Comparison of ENCODE assay signal across 8 mouse cellular contexts in genomic region chrX:20290715-20291114, GRCm38 (mm10). TPM values are rescaled to one million over a fixed set of nuclear protein-coding genes. Genes with fewer than 3 reads are reported as not detected.
DNase-seq lines count a peak whose midpoint lies in the region; ATAC-seq and TF ChIP-seq lines count a peak whose summit lies in the region.

No protein-coding gene starts in this region.

- peaks cover 5% of the 10 kb centered on the region; the same call in 1 of the 2 replicates for H3K4me1 ChIP-seq in spleen, adult 2 months (ENCODE audit: control insufficient read depth, insufficient read depth, insufficient read length)
- H3K4me1 ChIP-seq in hindbrain, embryonic 16.5 days (ENCODE audit: control insufficient read depth, insufficient read depth, low read depth, low read length): no peaks in the 10 kb centered on the region
- no peaks in the 10 kb centered on the region for H3K4me1 ChIP-seq in midbrain, embryonic 16.5 days (ENCODE audit: control insufficient read depth, insufficient read depth, low read length)

- peak; percentile 0 for DNase-seq in embryo, embryonic 9.5 days (ENCODE audit: extremely low spot score)
- DNase-seq in embryo, embryonic 10.5 days (ENCODE audit: low spot score): no peak
- DNase-seq in spleen, adult 2 months (ENCODE audit: low read depth in 1 of 2, low spot score in 2 of 2): peak in 1 of 2 experiments; percentile 30
- no peak for DNase-seq in spleen, postnatal 4 days (ENCODE audit: low spot score in 2 of 2)
- DNase-seq in frontal cortex, adult 2 months (ENCODE audit: extremely low spot score in 1 of 2, low spot score in 1 of 2): no peak
- DNase-seq in ovary, postnatal 10 days (ENCODE audit: low spot score): no peak

- no peak for TF ChIP-seq POLR2A in spleen, adult 2 months (IDR thresholded peaks at IDR 0.05; ENCODE audit: low read depth, low read length)

- TF ChIP-seq CTCF in spleen, adult 2 months (IDR thresholded peaks at IDR 0.05; ENCODE audit: extremely low read depth, insufficient read depth, insufficient read length, insufficient replicate concordance): no peak

- peak overlapping the region; percentile 86 for H3K4me3 ChIP-seq in spleen, adult 2 months (ENCODE audit: extremely low read depth, insufficient read depth, insufficient read length)
- peak overlapping the region; percentile 66 for H3K4me3 ChIP-seq in hindbrain, embryonic 16.5 days (ENCODE audit: low read length)
- H3K4me3 ChIP-seq in midbrain, embryonic 16.5 days (ENCODE audit: low read depth, low read length): peak overlapping the region; percentile 66

- WGBS in spleen, adult 2 months: 20% methylated on average over 5 of the region's 5 CpGs
- WGBS in hindbrain, embryonic 16.5 days: 24% methylated on average over 5 of the region's 5 CpGs
- WGBS in midbrain, embryonic 16.5 days: 17% methylated on average over 5 of the region's 5 CpGs

- H3K9ac ChIP-seq in hindbrain, embryonic 16.5 days (ENCODE audit: low read depth, low read length): peak overlapping the region; percentile 74
- peak overlapping the region; percentile 84 for H3K9ac ChIP-seq in midbrain, embryonic 16.5 days (ENCODE audit: low read depth, low read length)

- no peaks in the 10 kb centered on the region for H3K36me3 ChIP-seq in spleen, adult 2 months (ENCODE audit: control insufficient read depth, insufficient read depth, low read length)
- no peaks in the 10 kb centered on the region for H3K36me3 ChIP-seq in hindbrain, embryonic 16.5 days (ENCODE audit: control insufficient read depth, insufficient read depth, low read length)
- H3K36me3 ChIP-seq in midbrain, embryonic 16.5 days (ENCODE audit: control insufficient read depth, insufficient read depth, low read length): no peaks in the 10 kb centered on the region

- no peaks in the 10 kb centered on the region for H3K9me3 ChIP-seq in hindbrain, embryonic 16.5 days (ENCODE audit: control insufficient read depth, low read length)
- H3K9me3 ChIP-seq in midbrain, embryonic 16.5 days (replicated peaks; ENCODE audit: control insufficient read depth, low read length, poor library complexity, severe bottlenecking): no peaks in the 10 kb centered on the region

- no peak; the same call in 1 of the 2 replicates for ATAC-seq in hindbrain, embryonic 16.5 days
- peak; percentile 25 for ATAC-seq in midbrain, embryonic 16.5 days

- H3K27me3 ChIP-seq in spleen, adult 2 months (ENCODE audit: control insufficient read depth, insufficient read depth, low read length): no peaks in the 10 kb centered on the region
- H3K27me3 ChIP-seq in hindbrain, embryonic 16.5 days (replicated peaks; ENCODE audit: control insufficient read depth, insufficient read depth, low read length): no peaks in the 10 kb centered on the region
- no peaks in the 10 kb centered on the region for H3K27me3 ChIP-seq in midbrain, embryonic 16.5 days (ENCODE audit: control insufficient read depth, insufficient read depth, low read depth, low read length)

- peak overlapping the region; percentile 82; the same call in 1 of the 2 replicates for H3K27ac ChIP-seq in spleen, adult 2 months (ENCODE audit: insufficient read depth, low read length)
- peak overlapping the region; percentile 78 for H3K27ac ChIP-seq in hindbrain, embryonic 16.5 days (ENCODE audit: low read depth, low read length)
- peak overlapping the region; percentile 77; the same call in 1 of the 2 replicates for H3K27ac ChIP-seq in midbrain, embryonic 16.5 days (ENCODE audit: low read length)

- H3K4me2 ChIP-seq in hindbrain, embryonic 16.5 days (ENCODE audit: low read length): peak overlapping the region; percentile 60
- peak overlapping the region; percentile 59 for H3K4me2 ChIP-seq in midbrain, embryonic 16.5 days (ENCODE audit: low read length)

RNA-seq across cellular contexts. Expression of gene Slc9a7, which starts 0.9 kb away (rescaled TPM):
- polyA plus RNA-seq in spleen, adult 2 months (2012; rRNA removed): 15.7 and 17.6 TPM in 2 replicates
- 12.9 and 16.3 TPM in 2 replicates for polyA plus RNA-seq in hindbrain, embryonic 16.5 days (2015; fragmentation: Nextera tagmentation; extraction: Ambion mirVana)
- 12.0 and 13.3 TPM in 2 replicates for polyA plus RNA-seq in midbrain, embryonic 16.5 days (2015; fragmentation: Nextera tagmentation; extraction: Ambion mirVana)
- 12.1 and 13.8 TPM in 2 replicates for polyA plus RNA-seq in frontal cortex, adult 2 months (2012; rRNA removed)
